Comparison of ENCODE assay signal across 10 mouse cellular contexts in the genomic region with DNA sequence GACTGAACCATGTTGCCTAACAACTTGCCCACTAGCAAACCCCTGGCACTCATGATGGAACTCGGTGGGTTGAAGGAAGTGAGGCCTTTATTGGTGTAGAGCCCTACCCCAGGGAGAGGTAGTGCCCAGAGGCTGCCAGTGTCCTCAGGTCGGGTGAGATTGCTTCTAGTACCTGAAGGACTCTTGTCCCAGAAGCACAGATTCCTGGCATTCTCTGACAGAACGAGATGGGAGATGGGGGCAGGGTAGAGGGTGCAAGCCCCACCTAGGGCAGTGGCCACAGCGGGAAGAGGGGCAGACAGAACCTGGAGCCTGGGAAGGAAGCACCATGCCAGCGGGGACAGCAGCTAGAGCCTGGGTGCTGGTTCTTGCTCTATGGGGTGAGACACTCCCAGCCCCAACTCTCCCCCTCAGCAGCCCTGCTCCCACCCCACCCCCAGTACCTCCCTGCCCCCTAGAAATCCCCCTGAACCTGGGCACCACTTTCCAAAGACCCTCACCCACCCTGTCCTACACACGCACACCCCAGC. TPM values are rescaled to one million over a fixed set of nuclear protein-coding genes. Genes with fewer than 3 reads are reported as not detected.
A peak's percentile ranks its signal among the peaks of the same experiment; 100 is the strongest.
DNase-seq lines count a peak whose midpoint lies in the region; ATAC-seq and TF ChIP-seq lines count a peak whose summit lies in the region.
"Had no signal": no experiment of that assay in that cellular context is flagged by ENCODE, and none has a peak within 500 bp of the region (broad histone marks: within the 10 kb centered on the region; RNA-seq: fewer than 3 reads in every experiment).

TSS of gene Ager (plus strand) at position 297 of the 530 bp plus-strand sequence.

- peaks cover 55% of the 10 kb centered on the region for H3K36me3 ChIP-seq in heart, embryonic 13.5 days
- no peaks in the 10 kb centered on the region for H3K36me3 ChIP-seq in heart, adult 2 months (ENCODE audit: control insufficient read depth, insufficient read depth, low read length)
- peaks cover 47% of the 10 kb centered on the region for H3K36me3 ChIP-seq in liver, embryonic 13.5 days
- H3K36me3 ChIP-seq in stomach, embryonic 16.5 days (ENCODE audit: control insufficient read depth, insufficient read depth, low read length) = peaks cover 22% of the 10 kb centered on the region

- TF ChIP-seq POLR2A in heart, adult 2 months (IDR thresholded peaks at IDR 0.05; ENCODE audit: insufficient read depth, low read depth, low read length) = no peak

- H3K79me2 ChIP-seq in heart, adult 2 months (replicated peaks; ENCODE audit: control insufficient read depth, insufficient read depth, low read length) = no peaks in the 10 kb centered on the region

- peaks cover 68% of the 10 kb centered on the region for H3K4me1 ChIP-seq in heart, embryonic 13.5 days
- H3K4me1 ChIP-seq in heart, adult 2 months (ENCODE audit: control insufficient read depth, insufficient read depth, low read length) = peaks cover 4% of the 10 kb centered on the region; the same call in 1 of the 2 replicates
- H3K4me1 ChIP-seq in liver, embryonic 13.5 days (replicated peaks) = peaks cover 77% of the 10 kb centered on the region
- peaks cover 48% of the 10 kb centered on the region for H3K4me1 ChIP-seq in stomach, embryonic 16.5 days (ENCODE audit: control insufficient read depth, insufficient read depth, low read length)

- TF ChIP-seq CTCF in heart, adult 2 months (IDR thresholded peaks at IDR 0.05) = no peak

- no peaks in the 10 kb centered on the region for H3K27me3 ChIP-seq in heart, embryonic 13.5 days (replicated peaks)
- no peaks in the 10 kb centered on the region for H3K27me3 ChIP-seq in heart, adult 2 months (ENCODE audit: control insufficient read depth, insufficient read depth, low read length)
- no peaks in the 10 kb centered on the region for H3K27me3 ChIP-seq in liver, embryonic 13.5 days
- no peaks in the 10 kb centered on the region for H3K27me3 ChIP-seq in stomach, embryonic 16.5 days (ENCODE audit: control insufficient read depth, insufficient read depth, low read length)

- peak within 1 kb of the TSS; percentile 44 for H3K9ac ChIP-seq in heart, embryonic 13.5 days
- H3K9ac ChIP-seq in heart, adult 2 months (ENCODE audit: low read depth, low read length) = no peak within 1 kb of the TSS
- H3K9ac ChIP-seq in liver, embryonic 13.5 days = peak within 1 kb of the TSS; percentile 19; the same call in 1 of the 2 replicates
- peak within 1 kb of the TSS; percentile 51; the same call in 1 of the 2 replicates for H3K9ac ChIP-seq in stomach, embryonic 16.5 days (ENCODE audit: low read length)

- 12% methylated on average over 6 of the region's 6 CpGs for WGBS in heart, embryonic 13.5 days
- WGBS in heart, adult 2 months = 21% methylated on average over 6 of the region's 6 CpGs
- WGBS in liver, embryonic 13.5 days (ENCODE audit: insufficient replicate concordance) = 22% methylated on average over 6 of the region's 6 CpGs
- 19% methylated on average over 6 of the region's 6 CpGs for WGBS in stomach, embryonic 16.5 days

- peak within 1 kb of the TSS; percentile 37 for H3K4me2 ChIP-seq in heart, embryonic 13.5 days
- H3K4me2 ChIP-seq in liver, embryonic 13.5 days = no peak within 1 kb of the TSS
- H3K4me2 ChIP-seq in stomach, embryonic 16.5 days (ENCODE audit: low read depth, low read length) = no peak within 1 kb of the TSS

- no peak for ATAC-seq in heart, embryonic 13.5 days (ENCODE audit: extremely low read depth, insufficient number of reproducible peaks, low FRiP score, low TSS enrichment)
- ATAC-seq in liver, embryonic 13.5 days (ENCODE audit: low read depth) = no peak
- no peak for ATAC-seq in stomach, embryonic 16.5 days (ENCODE audit: insufficient read depth, low FRiP score)

- H3K27ac ChIP-seq in heart, embryonic 13.5 days (replicated peaks) = peak within 1 kb of the TSS; percentile 32; the same call in 1 of the 2 replicates
- H3K27ac ChIP-seq in heart, adult 2 months = no peak within 1 kb of the TSS
- H3K27ac ChIP-seq in liver, embryonic 13.5 days = no peak within 1 kb of the TSS
- peak within 1 kb of the TSS; percentile 38; the same call in 1 of the 2 replicates for H3K27ac ChIP-seq in stomach, embryonic 16.5 days (ENCODE audit: low read length)
- H3K27ac ChIP-seq: left cerebral cortex, adult 2 months had no signal

- H3K4me3 ChIP-seq in heart, embryonic 13.5 days = no peak within 1 kb of the TSS
- no peak within 1 kb of the TSS for H3K4me3 ChIP-seq in heart, adult 2 months
- no peak within 1 kb of the TSS for H3K4me3 ChIP-seq in liver, embryonic 13.5 days (replicated peaks)
- H3K4me3 ChIP-seq in stomach, embryonic 16.5 days (replicated peaks; ENCODE audit: low read length) = no peak within 1 kb of the TSS
- H3K4me3 ChIP-seq: left cerebral cortex, adult 2 months had no signal

- no peak for TF ChIP-seq EP300 in heart, adult 2 months (IDR thresholded peaks at IDR 0.05; ENCODE audit: insufficient read depth, low read depth, low read length)

- DNase-seq in heart, adult 2 months = no peak
- peak; percentile 5 for DNase-seq in right cerebral cortex, postnatal 14 days
- DNase-seq in right cerebral cortex, postnatal 4 days = no peak
- no peak for DNase-seq in liver, embryonic 13.5 days
- no peak for DNase-seq in frontal cortex, postnatal 25 days (ENCODE audit: low spot score in 2 of 2)
- no peak for DNase-seq in embryo, embryonic 9.5 days (ENCODE audit: extremely low spot score)
- DNase-seq: embryo, embryonic 11 days had no signal

- intact Hi-C loops in heart, adult 2 months (cut with DNase I) = loop anchor here (10.0 kb wide), 1 partner anchor 673 kb away; the partner anchor contains the start of gene Rgl2

- no peaks in the 10 kb centered on the region for H3K9me3 ChIP-seq in heart, embryonic 13.5 days
- H3K9me3 ChIP-seq in liver, embryonic 13.5 days (replicated peaks) = no peaks in the 10 kb centered on the region
- H3K9me3 ChIP-seq in stomach, embryonic 16.5 days (replicated peaks; ENCODE audit: control insufficient read depth, low read length) = no peaks in the 10 kb centered on the region

RNA-seq across cellular contexts. Expression of gene Ager, which starts in this region (rescaled TPM):
- 3.7 and 4.0 TPM in 2 replicates for polyA plus RNA-seq in heart, embryonic 13.5 days (2015; fragmentation: Nextera tagmentation; extraction: Ambion mirVana)
- under 1 TPM; 0.14 to 0.18 TPM for total RNA-seq in heart, adult 2 months (2021)
- 0.38 and 2.2 TPM in 2 replicates for polyA plus RNA-seq in heart, adult 2 months (2012; rRNA removed)
- polyA plus RNA-seq in liver, embryonic 13.5 days (2015; fragmentation: Nextera tagmentation; extraction: Ambion mirVana) = 0.68 and 0.72 TPM in 2 replicates
- 2.7 and 3.0 TPM in 2 replicates for polyA plus RNA-seq in stomach, embryonic 16.5 days (2015; fragmentation: Nextera tagmentation; extraction: Ambion mirVana)

Comparison
In these comparisons a context has a peak if more than half of its experiments do, and no peak if none do; other contexts are left out.
1. H3K27ac ChIP-seq: peak in heart, embryonic 13.5 days (single experiment) and stomach, embryonic 16.5 days (single experiment); none in heart, adult 2 months (single experiment) and liver, embryonic 13.5 days (single experiment).